Mouse (Mus musculus): ENCODE results near the gene Txn2.
A peak's percentile ranks its signal among the peaks of the same experiment; 100 is the strongest.

Gene Txn2

DNA sequence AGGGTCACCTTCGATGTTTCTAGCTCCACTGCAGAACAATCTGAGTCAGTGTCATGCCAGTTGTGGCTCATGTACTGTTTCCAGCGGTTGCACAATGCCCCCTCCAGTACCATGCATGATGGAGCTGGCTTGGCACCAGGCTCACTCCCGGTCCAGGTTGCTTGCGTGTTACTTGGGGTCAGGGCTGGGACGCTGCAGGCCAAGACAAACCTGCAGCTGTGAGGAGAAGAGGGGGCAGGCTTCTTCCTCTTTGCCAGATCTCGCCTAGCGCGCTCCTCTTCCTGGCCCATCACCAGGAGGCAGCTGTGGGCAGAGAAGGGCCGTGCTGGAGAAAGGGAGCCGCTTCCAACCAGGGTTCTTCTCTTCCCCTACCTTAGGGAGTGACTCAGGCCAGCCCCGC lies 5.5 kb upstream of the Txn2 start:
- DNase-seq (ENCODE audit: low read depth, low spot score): peak; percentile 32

DNA sequence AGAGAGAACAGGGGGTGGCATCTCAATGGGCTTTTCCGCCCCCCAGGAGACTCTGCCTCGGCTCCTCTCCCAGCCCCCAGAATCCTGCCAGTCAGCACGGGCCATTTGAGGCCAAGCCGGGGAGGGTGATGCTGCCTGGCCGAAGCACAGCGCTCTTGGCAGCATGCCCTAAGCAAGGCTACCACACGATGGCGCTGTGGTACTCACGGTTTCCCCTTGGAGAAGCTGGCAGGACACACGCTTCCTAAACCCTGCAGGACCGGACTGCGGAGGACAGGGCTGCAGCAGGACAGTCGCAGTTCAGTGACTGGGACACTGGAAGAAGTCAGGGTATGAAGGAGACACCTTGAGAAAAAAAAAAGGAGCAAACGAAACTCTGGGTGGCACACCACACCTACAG lies 5.0 kb upstream of the Txn2 start:
- peak; percentile 99 for DNase-seq (ENCODE audit: low read depth, low spot score)

DNA sequence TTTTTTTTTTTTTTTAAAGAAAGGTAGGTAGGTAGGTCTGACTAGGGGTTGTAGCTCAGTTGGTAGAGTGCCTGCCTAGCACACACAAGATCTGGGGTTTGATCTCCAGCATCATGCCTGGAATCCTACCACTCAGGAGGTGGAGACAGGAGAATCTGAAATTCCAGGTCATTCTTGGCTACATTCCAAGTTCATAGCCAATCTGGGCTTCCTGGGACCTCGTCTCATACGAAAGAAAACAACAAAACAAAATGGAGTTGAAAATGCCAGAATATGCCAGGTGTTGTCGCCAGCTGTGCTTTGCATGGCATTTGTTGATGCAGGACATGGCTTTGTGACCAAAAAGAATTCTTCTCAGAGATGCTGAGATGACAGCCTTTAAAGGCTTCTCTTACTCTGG lies 4.4 kb upstream of the Txn2 start:
- DNase-seq (ENCODE audit: low read depth, low spot score): no peak

DNA sequence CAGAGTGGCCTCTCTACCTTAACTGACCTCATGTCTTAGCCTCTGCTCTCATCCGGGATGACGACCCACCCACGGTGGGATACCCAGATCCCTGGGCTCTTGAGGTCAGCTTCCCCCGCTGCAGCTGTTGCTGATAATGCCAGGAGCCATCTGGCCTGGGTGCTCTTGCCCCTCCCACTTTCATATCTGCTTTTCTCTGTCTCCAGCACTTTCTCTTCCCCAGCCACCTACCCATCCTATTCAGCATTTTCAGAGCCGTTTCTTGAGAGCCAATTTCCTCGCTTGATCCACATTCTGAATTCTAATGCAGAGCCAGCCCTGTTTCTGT lies 2.8 kb upstream of the Txn2 start:
- peak; percentile 40 for DNase-seq (ENCODE audit: low read depth, low spot score)

DNA sequence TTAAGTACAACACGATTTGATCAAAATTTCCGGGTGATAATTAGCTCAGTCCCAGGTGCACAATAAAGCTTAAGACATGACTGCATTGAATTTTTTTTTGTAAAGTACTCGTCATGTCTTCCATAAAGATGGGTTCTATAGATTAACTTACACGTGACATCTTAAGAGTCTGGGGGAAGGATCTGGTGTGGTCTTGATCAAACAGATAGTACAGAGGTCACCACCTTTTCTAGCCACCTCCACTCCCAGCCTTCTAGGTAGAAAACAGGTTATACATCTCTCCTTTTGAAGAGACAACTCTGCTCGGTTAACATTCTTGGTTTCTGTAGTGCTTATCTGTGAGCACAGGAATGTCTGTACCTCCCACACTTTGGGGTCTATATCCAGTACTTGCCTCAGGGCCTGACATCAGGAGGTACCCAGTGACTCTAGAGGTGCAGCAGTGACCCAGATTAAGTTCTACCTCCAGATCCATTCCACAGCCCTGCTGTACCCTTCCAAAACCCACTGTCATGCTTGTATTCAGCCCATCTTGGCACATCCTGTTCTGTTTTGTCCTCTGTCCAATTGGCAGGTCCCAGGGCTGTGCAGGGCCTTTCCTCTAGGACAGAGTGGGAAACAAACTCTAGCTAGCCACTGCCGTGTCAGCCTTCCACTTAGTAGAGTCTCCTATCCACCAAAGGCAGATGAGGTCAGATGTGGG lies 2.3 kb upstream of the Txn2 start:
- no peak for DNase-seq (ENCODE audit: low read depth, low spot score)

DNA sequence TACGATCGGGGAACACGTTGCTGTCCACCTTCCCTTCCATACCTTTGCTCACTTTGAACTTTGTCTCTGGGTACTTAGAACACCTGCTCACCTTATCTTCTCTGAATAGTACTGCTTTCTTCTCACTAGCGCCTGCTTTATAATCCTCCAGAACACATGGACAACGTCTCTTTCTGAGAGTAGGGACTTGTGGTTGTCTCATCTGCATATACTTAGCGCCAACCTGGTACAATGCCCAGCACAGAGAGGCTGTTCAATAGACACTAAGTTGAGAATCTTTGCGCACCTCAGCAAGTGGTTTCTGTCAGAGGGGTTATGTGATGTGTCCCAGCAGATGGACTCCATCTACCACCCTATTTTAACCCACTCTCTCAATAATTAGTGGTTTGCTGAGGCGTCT lies 998 bp upstream of the Txn2 start:
- DNase-seq (ENCODE audit: low read depth, low spot score): no peak

DNA sequence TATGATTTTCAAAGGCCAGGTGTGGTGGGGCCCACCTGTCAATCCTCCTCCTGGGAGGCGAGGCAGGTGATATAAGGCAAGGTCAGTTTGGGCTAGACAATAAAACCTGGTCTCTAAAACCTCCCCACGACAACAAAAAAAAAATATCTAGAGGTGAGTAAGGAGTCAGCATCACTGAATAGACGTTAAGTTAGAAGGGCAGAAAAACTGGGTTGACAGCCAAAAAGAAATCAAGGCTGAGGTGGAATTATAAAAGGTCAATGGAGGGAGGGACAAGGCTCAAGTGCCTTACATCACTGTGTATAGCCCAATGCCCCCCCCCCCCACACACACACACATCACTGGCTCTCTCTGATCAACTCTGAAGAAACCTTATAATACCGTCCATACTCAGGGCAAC lies 715 bp downstream of the Txn2 start:
- DNase-seq (ENCODE audit: low read depth, low spot score): no peak

DNA sequence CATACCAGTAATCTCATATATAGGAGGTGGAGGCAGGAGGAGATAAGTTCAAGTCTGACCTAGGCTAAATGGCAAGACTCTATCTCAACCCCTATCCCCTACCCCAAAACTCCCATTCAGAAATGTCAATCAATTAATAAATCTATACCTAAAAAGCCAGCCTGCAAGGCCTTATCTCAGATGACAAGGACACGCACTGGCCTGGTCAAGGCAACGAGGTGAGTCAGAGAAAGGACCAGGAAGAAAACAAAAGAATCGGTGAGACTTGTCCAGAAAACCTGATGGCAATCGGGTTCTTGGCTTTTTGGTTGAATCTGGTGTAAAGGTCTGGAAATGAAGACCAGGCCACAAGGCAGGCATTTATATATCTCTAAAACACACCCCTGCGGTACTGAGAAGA lies 1.9 kb downstream of the Txn2 start:
- DNase-seq (ENCODE audit: low read depth, low spot score): no peak

DNA sequence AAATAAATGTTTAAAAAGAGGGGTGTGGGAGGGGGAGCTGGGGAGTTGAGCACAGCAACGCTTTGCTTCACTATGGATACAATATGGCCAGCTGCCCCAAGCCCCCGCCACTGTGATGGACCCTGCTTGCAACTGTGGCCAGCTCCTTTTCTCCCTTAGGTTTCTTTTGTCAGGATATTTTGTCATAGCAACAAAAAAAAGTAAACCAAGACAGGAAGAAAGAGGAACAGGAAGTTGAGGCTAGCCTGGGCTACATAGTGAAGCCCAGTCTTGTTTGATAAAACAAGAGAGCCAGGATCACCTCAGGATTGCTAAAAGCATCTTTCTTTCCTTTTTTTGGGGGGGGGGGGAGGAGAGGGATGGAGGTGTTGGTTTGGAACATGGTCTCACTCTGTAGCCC lies 3.6 kb downstream of the Txn2 start:
- DNase-seq (ENCODE audit: low read depth, low spot score): no peak

DNA sequence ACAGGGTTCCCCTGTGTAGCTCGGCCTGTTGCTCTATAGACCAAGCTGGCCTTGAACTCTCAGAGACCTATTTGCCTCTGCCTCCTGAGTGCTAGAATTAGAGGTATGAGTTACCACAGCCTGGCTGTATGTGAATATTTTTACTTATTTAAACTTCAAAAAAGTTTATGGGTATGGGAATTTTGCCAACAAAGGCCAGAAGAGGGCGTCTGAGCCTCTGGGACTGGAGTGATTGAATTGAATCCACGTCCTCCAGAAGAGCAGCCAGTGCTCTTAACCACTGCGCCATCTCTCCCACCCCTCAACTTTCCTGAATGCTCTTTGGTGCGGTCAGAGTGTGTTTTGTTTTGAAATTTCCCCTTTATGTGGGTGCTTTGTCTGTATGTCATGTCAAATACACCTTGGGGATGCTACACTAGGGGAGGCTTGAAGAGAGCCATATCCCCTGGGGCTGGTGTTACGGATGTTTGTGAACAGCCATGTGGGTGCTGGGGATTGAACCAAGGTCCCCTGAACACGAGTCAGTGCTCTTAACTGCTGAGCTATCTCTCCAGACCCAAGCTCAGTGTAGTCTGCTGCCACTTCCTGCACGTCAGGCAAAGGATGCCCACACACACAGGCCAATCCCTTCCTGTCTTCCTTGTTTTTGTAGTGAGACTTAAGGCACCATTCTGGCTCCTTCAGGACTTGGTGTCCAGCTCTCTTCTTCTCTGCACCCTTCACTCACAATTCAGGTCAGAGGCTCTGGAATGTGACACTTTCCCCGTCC lies 5.4 kb downstream of the Txn2 start:
- no peak for DNase-seq (ENCODE audit: low read depth, low spot score)

DNA sequence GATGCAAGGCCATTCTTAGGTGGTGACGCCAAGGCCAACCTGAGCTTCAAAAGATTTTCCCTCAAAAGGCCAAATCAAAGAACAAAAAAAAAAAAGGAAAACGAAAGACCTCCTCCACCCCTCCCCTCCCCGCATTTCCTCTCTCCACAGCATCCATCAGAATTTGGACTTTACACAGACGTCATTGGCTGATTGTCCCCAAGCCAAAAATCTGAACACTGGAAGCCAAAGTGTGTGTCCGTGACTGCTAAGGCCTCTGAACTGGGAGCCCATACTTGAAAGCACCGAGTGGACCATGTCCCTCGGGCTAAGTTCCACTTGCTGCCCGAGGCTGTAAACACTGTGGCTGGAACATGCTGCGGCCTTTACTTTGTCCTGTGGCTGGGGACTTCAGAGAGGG lies 6.1 kb downstream of the Txn2 start:
- no peak for DNase-seq (ENCODE audit: low read depth, low spot score)

DNA sequence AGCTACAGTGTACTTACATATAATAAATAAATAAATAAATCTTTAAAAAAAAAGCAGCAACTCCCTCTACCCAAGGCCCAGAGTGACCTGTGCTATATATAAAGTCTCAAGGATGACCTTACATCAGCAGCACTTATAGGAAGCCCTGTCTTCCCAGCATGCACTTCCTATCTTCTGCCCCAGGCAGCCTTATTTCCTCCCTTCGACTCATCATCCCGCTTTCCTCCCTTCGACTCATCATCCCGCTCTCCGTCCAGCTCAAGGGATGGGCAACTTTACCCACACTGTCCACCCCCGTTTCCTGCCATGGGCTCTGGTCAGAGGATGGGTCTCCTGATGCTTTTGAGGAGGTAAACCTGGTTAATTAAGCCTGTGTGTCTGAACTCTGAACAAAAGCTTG lies 7.2 kb downstream of the Txn2 start:
- DNase-seq (ENCODE audit: low read depth, low spot score): no peak

DNA sequence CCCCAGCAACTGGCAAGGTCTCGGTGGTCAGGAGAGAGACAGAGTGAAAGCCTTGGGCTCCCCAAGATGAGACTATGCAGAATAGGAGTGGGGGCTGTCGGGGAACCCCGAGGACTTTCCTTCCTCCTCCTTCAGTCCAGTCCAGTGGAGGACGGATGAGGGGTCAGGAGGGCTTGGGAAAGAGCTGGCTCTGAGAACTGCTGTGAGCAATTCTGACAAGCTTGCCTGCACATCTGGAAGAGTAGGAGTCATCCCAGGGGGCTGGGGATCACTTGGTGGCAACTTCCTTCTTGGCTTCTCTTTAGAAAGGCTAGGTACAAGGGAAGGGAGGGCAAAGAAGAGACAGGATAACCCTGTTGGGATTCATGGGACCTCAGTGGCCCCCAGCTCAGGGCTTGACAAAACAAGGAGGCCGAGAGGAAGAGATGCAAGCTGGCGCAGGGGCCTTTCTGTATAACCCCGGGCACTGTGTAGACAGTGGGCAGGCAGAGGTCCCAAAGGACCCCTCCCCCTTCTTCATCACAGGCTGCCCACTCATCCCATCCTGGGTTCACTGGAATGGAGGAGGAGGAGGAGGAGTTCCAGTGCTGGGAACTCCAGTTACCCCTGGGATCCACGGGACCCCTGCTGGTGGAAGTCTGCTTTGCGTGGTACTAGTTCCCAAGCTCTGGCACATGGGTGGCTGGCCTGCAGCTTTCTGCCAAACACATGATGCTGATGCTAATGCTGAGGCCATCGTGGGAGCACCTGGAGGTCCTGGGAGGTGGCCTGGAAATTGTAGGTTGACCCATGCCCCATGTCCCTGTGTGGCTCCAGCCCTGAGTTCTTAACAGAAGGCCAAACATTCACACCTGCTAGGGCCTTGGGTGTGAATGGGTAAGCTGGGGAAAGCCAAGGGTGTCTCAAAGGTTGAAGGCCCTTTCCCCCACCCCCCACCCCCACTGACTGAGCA lies 8.0 kb downstream of the Txn2 start:
- no peak for DNase-seq (ENCODE audit: low read depth, low spot score)

DNA sequence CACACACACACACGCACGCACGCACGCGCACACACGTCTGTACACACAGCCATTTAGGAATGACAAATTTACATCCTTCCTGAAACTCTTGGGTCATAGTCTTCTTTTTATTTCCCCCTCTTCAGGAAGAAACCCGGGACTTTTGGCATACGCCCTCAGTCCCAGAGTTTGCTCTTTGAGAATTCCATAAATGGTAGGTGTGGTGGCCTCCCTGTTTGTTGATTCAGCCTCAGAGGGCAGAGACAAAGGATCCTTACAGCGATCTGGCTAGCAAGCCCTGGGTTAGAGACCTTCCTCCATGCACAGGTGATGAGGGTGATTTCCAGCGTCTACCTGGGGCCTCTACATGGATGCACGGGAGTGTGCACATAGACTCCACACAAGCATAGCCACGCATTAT lies 9.4 kb downstream of the Txn2 start:
- DNase-seq (ENCODE audit: low read depth, low spot score): no peak

DNA sequence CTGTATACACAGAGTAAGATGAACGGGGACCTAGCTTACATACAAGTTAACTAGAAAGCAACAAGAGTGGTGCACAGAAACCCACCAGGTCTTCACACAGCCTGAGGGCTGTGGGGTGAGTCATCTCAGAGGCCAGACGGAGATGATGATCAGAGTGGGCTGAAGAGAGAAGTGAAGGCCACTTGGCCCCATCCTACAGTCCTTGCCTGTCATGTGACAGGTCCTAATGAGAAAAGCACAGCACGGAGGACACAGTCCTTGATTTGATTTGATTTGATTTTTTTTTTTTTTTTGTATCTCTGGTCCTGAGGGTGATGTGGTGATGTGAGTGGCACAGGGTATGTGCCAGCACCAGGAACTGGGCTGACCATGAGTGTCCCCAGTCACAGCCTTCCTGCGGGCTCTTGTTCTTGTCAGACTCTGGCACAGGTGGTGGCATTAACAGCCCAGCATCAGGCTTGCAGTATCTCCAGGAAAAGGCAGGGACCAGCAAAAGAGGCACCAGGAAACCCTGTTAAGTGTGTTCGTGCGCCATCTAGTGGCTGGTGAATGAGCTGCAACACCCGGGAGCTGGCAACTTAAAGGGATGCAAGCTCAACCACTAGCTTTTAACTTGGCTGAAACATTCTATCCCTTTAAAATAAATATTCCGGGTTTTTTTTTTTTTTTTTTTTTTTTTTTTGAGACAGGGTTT lies 11.8 kb downstream of the Txn2 start:
- peak; percentile 96 for DNase-seq (ENCODE audit: low read depth, low spot score)

DNA sequence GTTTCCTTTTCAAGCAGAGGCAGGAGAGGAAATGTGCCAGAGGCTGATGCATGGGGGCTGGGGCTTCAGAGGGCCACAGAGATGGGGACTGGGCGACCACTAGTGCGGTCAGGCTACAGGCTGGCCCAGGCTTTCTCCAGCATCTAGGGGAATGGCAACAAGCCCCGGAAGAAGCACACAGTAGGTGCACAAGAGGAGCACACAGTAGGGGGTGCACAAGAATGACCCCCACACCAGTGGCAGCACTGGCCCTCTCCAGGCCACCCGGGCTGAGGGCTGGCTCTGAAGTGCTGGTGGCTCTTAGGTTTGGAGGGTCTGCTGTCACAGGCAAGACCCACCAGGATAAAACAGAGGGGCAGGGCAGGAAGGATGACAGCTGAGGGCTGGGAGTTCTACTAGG lies 13.5 kb downstream of the Txn2 start:
- DNase-seq (ENCODE audit: low read depth, low spot score): no peak

DNA sequence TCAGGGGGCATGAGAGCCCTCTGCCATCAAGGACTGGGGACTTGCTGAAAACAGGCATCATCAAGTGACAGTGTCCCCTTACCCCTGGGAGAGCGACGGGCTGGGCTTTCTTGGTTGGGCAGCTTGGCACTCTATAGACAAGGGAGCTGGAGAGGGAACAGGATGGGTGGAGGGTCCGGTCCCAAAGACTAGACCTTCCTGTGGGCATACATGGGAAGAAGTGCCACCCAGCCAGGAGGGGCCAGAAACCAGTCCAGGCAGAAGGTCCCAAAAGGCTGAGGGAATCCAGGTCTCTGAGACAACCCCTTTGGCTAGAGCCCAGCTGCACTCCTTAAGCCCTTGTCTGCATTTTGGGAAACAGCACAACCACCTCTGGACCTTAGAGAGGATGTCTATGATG lies 14.3 kb downstream of the Txn2 start:
- DNase-seq (ENCODE audit: low read depth, low spot score): no peak

DNA sequence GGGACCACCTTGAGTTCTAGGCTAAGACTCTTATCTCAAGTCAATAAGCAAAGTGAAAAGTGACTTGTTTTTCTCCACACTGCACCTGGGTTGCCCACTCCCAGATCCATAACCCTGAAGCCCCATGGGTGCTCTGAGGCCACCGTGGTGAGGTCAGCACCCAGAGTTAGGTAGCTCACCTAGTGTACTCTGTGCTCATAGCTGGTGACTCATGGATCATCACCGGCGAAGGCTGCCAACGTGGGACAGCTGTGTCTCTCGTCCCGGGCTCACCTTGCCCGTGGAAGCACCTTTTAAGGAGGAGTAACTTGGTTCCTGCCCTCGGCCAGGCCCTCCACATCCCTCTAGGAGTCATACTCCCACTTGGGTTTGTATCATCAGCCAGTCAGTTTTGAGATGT lies 15.8 kb downstream of the Txn2 start:
- no peak for DNase-seq (ENCODE audit: low read depth, low spot score)

DNA sequence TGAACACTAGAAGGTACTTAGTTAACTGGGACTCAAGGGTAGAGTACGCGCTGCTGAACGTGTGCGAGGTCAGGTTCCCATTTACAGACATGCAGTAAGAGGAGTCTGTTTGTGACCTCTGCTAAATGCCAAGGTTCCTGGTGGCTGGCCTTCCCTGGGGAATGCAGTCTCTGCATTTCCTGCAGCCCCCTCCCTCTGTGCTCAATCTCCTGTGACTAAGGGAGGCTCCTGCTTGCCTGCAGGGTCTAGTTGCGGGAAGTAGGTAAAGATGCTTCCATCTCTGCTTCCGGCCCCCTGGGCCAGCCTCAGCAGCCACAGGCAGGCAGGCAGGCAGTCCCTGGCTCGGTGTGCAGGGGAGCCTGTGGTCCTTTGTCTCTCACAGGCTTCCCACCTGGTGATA lies 16.2 kb downstream of the Txn2 start:
- no peak for DNase-seq (ENCODE audit: low read depth, low spot score)

DNA sequence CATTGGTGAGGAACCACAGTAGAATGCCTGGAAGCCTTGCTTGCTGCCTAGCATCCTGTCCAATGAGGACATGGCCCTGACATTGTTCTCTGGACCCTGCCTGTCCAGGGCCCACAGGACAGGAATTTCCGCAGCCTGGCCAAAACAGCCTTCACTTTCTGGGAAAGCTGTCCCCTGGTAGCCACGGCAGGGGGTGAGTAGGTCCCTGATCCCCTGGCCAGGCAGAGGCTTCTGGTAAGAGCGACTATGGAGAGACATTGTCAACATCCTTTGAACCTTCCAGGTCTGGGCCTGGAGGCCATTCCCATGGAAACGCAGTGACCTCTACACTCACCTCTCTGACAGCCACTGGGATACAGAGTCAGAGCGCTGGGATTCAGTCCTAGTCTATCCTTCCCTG lies 16.8 kb downstream of the Txn2 start:
- no peak for DNase-seq (ENCODE audit: low read depth, low spot score)

DNA sequence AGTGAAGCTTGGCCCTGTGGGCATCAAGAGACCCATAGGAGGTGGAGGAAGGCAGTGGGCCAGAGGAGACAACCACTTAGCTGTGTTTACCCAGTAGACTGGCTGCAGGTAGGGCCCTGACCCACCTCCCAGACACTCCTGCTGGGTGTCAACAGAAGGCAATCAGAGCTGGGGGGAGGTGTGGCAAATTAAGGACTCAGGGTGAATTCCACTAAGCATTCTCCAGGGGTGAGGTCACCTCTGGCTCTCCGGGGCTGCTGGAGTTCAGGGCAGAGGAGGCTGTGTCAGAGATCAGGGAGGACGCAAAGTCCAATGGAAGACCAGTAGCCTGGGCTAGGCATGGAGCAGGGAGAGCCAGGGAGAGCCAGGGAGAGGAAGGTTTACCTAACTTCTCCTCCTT lies 17.7 kb downstream of the Txn2 start:
- DNase-seq (ENCODE audit: low read depth, low spot score): no peak

All from brain, adult 2 months (tissue).